Mouse (Mus musculus) megakaryocyte, embryonic 14.5 days (primary cell): Measurements from ENCODE around the gene Specc1. TPM values are rescaled to one million over a fixed set of nuclear protein-coding genes. Genes with fewer than 3 reads are reported as not detected.

Source experiments
- H3K27me3 ChIP-seq: replicated peaks from 2 replicates; pipeline ENCODE3; 2012; ENCODE audit warnings: inconsistent platforms
- H3K36me3 ChIP-seq: replicated peaks from 2 replicates; pipeline ENCODE3; 2012; ENCODE audit warnings: low read length, inconsistent platforms, mixed read lengths
- H3K4me1 ChIP-seq: 2 replicates; pipeline ENCODE4 v1.6.1; 2012; ENCODE audit warnings: inconsistent platforms
- H3K4me3 ChIP-seq: replicated peaks from 2 replicates; pipeline ENCODE3; 2012; ENCODE audit warnings: moderate library complexity, mild to moderate bottlenecking, inconsistent platforms
- H3K9me3 ChIP-seq: 2 replicates; pipeline ENCODE4 v1.6.1; 2012; ENCODE audit warnings: inconsistent platforms
- FLI1 ChIP-seq: IDR thresholded peaks from 2 replicates; pipeline ENCODE4 v1.6.1; 2012; ENCODE audit warnings: low read length, inconsistent platforms, mixed read lengths
- GATA1 ChIP-seq: IDR thresholded peaks from 3 replicates; pipeline ENCODE4 v1.6.1; 2012; ENCODE audit warnings: mixed read lengths, low read length, inconsistent platforms, borderline replicate concordance
- polyA plus RNA-seq: library from polyadenylated mRNA; stranded (reverse); fragments of >175 nt; gene quantifications from 2 replicates; pipeline ENCODE4 v1.2.3, GENCODE M21; 2012; ENCODE audit warnings: low replicate concordance; ENCODE audit not compliant: insufficient read depth

Specc1 gene
- polyA plus RNA-seq, 1 experiment: 7.1 TPM

DNA sequence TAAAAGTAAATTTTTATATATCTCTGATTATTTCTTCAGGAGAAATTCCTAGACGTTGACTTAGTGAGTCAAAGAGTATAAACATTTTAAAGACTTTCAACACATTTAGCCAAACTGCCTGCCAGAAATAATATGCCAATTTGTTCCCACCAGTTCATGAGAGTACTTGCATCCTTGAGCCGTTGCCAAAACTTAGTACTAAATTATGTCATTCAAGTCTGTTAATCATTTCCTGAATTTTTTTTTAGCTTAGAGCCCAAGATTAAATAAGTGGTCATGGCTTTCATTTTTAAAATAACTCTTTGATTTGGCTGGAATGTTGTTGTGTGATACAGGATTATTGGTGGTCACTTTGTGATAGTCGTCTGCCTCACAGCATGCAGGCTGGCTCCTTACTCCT is 163.3 kb downstream of the Specc1 start:
- Histone ChIP-seq H3K36me3 (peaks cover 80% of the 10 kb centered on the region), H3K4me3 (no peak overlapping the region), H3K4me1 (peaks cover 48% of the 10 kb centered on the region), H3K9me3 (no peaks in the 10 kb centered on the region), H3K27me3 (no peaks in the 10 kb centered on the region)
- TF ChIP-seq FLI1: no peak
- TF ChIP-seq GATA1: no peak

DNA sequence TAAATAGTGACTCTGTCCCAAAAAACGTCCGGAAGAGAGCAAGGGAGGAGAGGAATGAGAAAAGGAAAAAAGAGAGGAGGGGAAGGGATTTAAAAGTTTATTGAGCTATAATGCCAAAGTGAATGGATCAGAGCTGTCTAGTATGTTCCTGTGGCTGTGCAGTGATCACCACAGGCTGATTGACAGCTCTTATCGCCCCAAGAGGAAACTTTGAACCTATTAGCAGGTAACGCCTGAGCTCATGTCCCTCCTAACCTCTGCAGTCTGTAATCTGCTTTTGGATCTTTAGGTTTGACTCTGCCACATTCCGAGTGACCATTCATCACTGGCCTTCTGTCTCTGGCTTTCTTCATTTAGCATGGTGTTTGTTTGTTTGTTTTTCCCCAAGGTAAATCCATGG is 164.8 kb downstream of the Specc1 start:
- H3K4me3 ChIP-seq: no peak overlapping the region
- no peak for TF ChIP-seq GATA1
- TF ChIP-seq FLI1: no peak
- H3K27me3 ChIP-seq: no peaks in the 10 kb centered on the region
- H3K9me3 ChIP-seq: no peaks in the 10 kb centered on the region
- peaks cover 79% of the 10 kb centered on the region for H3K36me3 ChIP-seq
- H3K4me1 ChIP-seq: peaks cover 46% of the 10 kb centered on the region

DNA sequence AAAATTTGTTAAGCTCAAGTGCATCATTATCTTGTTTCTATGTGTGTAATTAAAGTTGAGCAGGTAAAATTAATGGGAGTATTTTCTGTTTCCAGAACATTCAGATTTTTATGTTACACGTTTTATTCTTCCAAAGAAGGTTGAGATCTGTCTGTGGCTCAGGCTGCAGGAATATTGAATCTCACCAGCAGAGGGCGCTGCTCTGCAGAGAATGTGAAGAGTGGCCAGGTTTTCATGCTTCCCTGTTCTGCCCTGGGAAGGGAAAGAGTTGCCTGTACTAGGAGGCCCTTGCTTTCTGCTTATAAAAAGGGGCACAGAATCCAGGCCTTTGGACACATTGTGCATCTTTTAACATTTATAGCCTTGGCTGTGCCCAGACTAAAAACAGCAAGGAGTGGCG is 171.1 kb downstream of the Specc1 start:
- Histone ChIP-seq H3K9me3 (no peaks in the 10 kb centered on the region), H3K4me3 (no peak overlapping the region), H3K36me3 (peaks cover 68% of the 10 kb centered on the region), H3K4me1 (peaks cover 56% of the 10 kb centered on the region), H3K27me3 (no peaks in the 10 kb centered on the region)
- TF ChIP-seq FLI1 (no peak), GATA1 (no peak)

DNA sequence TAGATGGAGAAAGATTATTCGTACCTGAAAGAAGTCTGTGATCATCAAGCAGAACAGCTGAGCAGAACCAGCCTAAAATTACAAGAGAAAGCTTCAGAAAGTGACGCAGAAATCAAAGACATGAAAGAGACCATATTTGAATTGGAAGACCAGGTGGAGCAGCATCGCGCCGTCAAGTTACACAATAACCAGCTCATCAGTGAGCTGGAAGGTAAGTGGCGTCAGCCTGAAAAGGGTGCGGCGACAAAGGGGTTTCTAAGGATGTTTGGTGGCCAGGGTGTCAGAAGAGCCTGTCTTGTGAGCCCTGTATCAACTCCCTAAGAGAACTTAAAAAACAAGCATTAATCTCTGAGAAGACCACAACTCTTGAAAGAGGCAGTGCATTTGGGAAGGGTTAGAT is 171.6 kb downstream of the Specc1 start:
- Histone ChIP-seq H3K4me1 (peaks cover 55% of the 10 kb centered on the region), H3K27me3 (no peaks in the 10 kb centered on the region), H3K4me3 (no peak overlapping the region), H3K36me3 (peaks cover 70% of the 10 kb centered on the region), H3K9me3 (no peaks in the 10 kb centered on the region)
- TF ChIP-seq FLI1: no peak
- no peak for TF ChIP-seq GATA1

DNA sequence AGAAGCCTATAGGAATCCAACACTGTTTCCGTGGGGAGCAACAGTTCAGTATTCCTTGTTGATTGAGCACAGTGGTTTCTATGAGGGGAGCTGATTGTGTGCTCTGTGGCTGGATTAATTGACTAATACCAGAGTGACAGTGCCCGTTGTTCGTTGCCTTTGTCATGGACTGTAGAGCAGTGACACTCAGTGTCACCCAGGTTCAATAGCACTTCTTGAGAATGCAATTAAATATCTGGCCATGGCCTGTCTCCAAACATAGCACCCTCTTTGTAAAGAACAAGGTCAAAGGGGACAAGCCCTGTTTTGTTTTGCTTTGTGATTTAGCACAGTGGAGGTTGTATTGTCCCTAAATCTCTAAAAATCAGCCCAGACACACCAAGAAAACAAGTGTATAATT is 173.6 kb downstream of the Specc1 start:
- H3K36me3 ChIP-seq: peaks cover 77% of the 10 kb centered on the region
- no peak overlapping the region for H3K4me3 ChIP-seq
- no peaks in the 10 kb centered on the region for H3K9me3 ChIP-seq
- H3K4me1 ChIP-seq: peaks cover 48% of the 10 kb centered on the region
- H3K27me3 ChIP-seq: no peaks in the 10 kb centered on the region
- TF ChIP-seq FLI1 (no peak), GATA1 (no peak)

DNA sequence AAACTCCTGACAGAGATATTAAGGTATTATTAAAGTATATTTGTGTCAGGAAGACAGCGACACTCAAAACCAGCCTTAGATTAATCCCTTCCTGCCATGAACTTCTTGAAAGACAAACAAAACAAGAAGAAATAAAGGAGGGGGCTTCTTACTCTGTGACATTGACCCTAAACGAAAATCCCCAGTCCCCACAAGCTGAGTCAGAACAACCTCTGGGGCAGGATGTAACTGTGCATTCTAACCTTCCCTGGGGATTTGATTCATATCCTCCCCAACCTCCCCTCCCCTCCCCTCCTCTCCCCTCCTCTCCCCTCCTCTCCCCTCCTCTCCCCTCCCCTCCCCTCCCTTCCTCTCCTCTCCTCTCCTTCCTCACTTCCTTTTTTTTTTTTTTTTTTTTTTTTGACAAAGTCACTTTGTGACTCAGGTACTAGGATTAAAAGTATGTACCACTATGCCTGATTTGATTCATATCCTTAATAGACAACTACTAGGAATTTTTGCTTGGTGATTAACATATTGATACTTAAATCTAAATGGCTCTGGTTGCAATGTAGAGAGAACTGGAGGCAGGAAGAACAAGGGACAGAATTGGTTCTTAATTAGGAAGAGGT is 174.2 kb downstream of the Specc1 start:
- TF ChIP-seq GATA1 (no peak), FLI1 (no peak)
- H3K4me1 ChIP-seq: peaks cover 47% of the 10 kb centered on the region
- peaks cover 82% of the 10 kb centered on the region for H3K36me3 ChIP-seq
- H3K4me3 ChIP-seq: no peak overlapping the region
- no peaks in the 10 kb centered on the region for H3K9me3 ChIP-seq
- H3K27me3 ChIP-seq: no peaks in the 10 kb centered on the region

DNA sequence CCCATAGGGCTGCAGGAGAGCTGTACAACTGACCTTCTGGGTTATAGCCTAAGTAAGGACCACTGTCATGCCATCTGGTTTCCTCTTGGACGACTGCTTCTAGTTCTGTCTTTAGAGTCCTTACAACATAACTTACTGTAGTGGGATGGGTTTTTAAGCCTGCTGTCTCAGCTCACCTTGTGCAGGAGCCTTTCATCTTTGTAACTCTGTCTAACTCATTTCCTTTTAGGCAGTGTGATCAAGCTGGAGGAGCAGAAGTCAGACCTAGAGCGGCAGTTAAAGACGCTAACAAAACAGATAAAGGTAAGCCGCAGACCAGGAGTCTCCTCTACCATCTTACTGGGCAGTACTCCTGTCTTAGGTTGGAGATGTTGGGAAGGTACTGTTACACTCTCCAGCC is 175.0 kb downstream of the Specc1 start:
- Histone ChIP-seq H3K4me1 (peaks cover 47% of the 10 kb centered on the region), H3K4me3 (no peak overlapping the region), H3K27me3 (no peaks in the 10 kb centered on the region), H3K36me3 (peaks cover 86% of the 10 kb centered on the region), H3K9me3 (no peaks in the 10 kb centered on the region)
- TF ChIP-seq GATA1 (no peak), FLI1 (no peak)

DNA sequence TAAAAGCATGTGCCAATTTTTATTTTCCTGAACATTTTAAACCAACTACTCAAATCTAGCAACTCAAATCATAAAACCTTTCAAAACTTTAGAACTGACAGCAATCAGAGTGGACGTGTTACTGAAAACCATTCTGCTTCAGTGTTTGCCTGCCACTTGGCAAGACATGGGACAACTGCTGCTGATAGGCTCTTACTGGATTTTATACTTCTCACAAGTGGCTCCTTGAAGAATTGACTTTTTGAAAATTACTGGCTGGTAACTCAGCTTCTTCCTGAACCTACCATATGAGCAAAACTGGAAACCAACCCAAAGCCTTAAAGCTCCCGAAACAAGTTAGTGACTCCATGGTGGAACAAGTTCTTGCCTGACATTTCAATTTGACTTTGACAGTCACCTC is 177.6 kb downstream of the Specc1 start:
- peaks cover 52% of the 10 kb centered on the region for H3K4me1 ChIP-seq
- H3K4me3 ChIP-seq: no peak overlapping the region
- peaks cover 96% of the 10 kb centered on the region for H3K36me3 ChIP-seq

DNA sequence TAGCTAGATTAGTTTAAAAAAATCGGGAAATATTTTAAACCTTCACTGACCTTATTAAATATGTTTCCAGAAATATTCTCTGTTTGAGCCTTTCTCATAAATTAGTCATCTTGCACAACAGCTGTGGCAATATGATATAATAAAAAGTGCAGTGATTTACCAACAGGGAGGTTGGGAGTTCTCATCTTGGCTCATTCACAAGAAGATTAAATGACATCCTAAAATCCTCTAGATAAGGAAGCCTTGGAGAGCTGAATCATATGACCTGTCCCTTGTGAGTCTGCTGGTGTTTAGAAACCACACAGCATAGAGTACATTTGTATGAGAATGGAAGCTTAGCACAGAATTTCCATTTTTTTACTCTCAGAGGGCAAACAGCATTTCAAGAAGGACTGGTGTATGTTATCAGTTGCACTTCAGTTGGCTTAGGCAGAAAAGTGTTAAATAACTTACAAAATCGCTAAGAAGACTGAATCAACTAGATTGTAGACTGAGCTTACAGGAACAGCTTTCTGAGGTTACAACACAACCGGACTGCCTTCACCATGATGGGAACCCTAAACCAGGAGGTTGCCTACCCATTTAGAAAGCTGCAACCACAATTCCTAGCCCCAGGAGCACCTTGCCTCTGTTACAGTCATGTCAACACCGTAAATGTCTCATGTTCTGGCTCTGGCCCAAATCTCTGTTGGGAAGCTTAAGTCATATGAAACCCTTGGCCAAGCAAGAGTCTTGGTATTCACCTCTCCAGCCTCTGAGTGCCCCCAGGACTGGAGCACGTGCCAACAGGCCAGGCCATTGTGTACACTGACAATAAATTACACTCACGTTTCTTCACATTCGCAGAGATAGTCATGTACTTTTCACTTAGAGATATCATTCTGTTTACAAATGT is 188.9 kb downstream of the Specc1 start:
- Histone ChIP-seq H3K9me3 (no peaks in the 10 kb centered on the region), H3K4me3 (no peak overlapping the region), H3K4me1 (peaks cover 86% of the 10 kb centered on the region), H3K36me3 (peaks cover 79% of the 10 kb centered on the region), H3K27me3 (no peaks in the 10 kb centered on the region)
- TF ChIP-seq GATA1: no peak
- no peak for TF ChIP-seq FLI1

More for the DNA sequence above, 177.6 kb downstream of the Specc1 start:
- H3K27me3 ChIP-seq: no peaks in the 10 kb centered on the region
- H3K9me3 ChIP-seq: no peaks in the 10 kb centered on the region
- no peak for TF ChIP-seq GATA1
- TF ChIP-seq FLI1: no peak

DNA sequence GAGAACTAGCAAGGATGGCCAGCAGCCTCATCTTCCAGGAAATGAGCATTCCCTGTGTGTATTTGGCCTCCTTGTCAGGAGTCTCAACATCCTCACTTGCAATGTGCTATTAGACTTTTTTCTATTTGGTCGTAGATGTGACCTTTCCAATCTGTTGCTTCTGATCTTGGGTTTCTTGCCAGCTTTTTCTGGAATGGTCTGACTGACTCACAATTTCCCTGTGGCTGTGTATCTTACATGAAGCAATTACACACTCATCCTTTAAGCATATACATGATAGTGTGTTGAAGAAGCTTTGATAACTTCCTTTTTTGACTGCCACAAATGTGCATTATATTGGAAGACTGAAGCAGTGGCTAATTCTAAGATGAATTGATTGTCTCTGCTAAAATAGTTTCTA is 190.1 kb downstream of the Specc1 start:
- TF ChIP-seq FLI1: no peak
- no peak for TF ChIP-seq GATA1
- Histone ChIP-seq H3K9me3 (no peaks in the 10 kb centered on the region), H3K36me3 (peaks cover 81% of the 10 kb centered on the region), H3K4me3 (no peak overlapping the region), H3K4me1 (peaks cover 86% of the 10 kb centered on the region), H3K27me3 (no peaks in the 10 kb centered on the region)
